Mouse (Mus musculus): ENCODE results near the gene Diexf. TPM values are rescaled to one million over a fixed set of nuclear protein-coding genes. Genes with fewer than 3 reads are reported as not detected.
A peak's percentile ranks its signal among the peaks of the same experiment; 100 is the strongest.

Gene Diexf
- polyA plus RNA-seq, 2 experiments = 2.7 to 8.5 TPM

DNA sequence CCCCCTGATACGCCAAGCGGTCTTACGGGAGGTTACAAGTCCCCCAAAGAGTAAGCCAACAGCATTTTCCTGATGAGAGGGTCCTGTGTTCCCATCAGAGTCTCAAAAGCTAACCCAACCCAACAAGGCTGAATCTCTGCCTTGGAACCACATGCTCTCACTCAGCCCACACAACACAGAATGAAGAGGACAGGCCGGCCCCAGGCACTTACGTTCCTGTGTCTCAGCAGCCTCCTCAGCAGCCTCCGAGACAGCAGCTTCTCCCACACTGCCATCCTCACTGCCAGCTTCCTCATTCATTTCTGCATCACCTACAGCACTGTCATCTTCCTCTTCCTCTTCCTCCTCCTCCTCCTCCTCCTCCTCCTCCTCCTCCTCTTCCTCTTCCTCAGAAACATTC lies 2.0 kb downstream of the Diexf start:
- Histone ChIP-seq H3K4me1 (replicated peaks; ENCODE audit: control insufficient read depth in 2 of 2, insufficient read depth in 2 of 2, low read length in 1 of 2) (peaks cover 9 to 11% of the 10 kb centered on the region in 2 experiments; a peak in 3 of 4 replicates), H3K27me3 (ENCODE audit: control insufficient read depth, insufficient read depth, low read length) (no peaks in the 10 kb centered on the region)

GRCm38 (mm10) chr1:193125835-193126234 lies 4.2 kb downstream of the Diexf start:
- 65% methylated on average over 4 of the region's 4 CpGs for whole genome bisulfite sequencing (ENCODE audit: insufficient replicate concordance)
- Histone ChIP-seq H3K4me2 (ENCODE audit: low read depth) (no peak overlapping the region), H3K36me3 (replicated peaks; ENCODE audit: control insufficient read depth, insufficient read depth, low read depth) (peaks cover 40% of the 10 kb centered on the region), H3K4me3 (ENCODE audit: insufficient read depth in 1 of 2, low read depth in 2 of 2, low read length in 2 of 2) (no peak overlapping the region), H3K9me3 (ENCODE audit: control insufficient read depth, low read length) (no peaks in the 10 kb centered on the region), H3K27ac (no peak overlapping the region), H3K9ac (replicated peaks) (no peak overlapping the region), H3K27me3 (ENCODE audit: control insufficient read depth, insufficient read depth, low read length) (no peaks in the 10 kb centered on the region), H3K4me1 (replicated peaks; ENCODE audit: control insufficient read depth in 2 of 2, insufficient read depth in 2 of 2, low read length in 1 of 2) (peaks cover 8 to 11% of the 10 kb centered on the region in 2 experiments; a peak in 3 of 4 replicates)
- DNase-seq (ENCODE audit: low read depth in 3 of 3, low spot score in 3 of 3) = peak in 2 of 3 experiments; percentile 17 to 31
- TF ChIP-seq EP300 (IDR thresholded peaks at IDR 0.05; ENCODE audit: low read depth) (no peak), CTCF (IDR thresholded peaks at IDR 0.05; ENCODE audit: low read depth) (no peak)
- ATAC-seq (ENCODE audit: insufficient read depth) = no peak

More for the DNA sequence above, 2.0 kb downstream of the Diexf start:
- DNase-seq (ENCODE audit: low read depth in 3 of 3, low spot score in 3 of 3) = no peak
- Histone ChIP-seq H3K9ac (replicated peaks) (no peak overlapping the region), H3K4me2 (ENCODE audit: low read depth) (no peak overlapping the region), H3K27ac (no peak overlapping the region), H3K4me3 (ENCODE audit: insufficient read depth in 1 of 2, low read depth in 2 of 2, low read length in 2 of 2) (no peak overlapping the region), H3K36me3 (replicated peaks; ENCODE audit: control insufficient read depth, insufficient read depth, low read depth) (peaks cover 19% of the 10 kb centered on the region; the same call in 1 of the 2 replicates), H3K9me3 (ENCODE audit: control insufficient read depth, low read length) (no peaks in the 10 kb centered on the region)
- no peak for TF ChIP-seq EP300 (IDR thresholded peaks at IDR 0.05; ENCODE audit: low read depth)
- no peak for TF ChIP-seq CTCF (IDR thresholded peaks at IDR 0.05; ENCODE audit: low read depth)
- ATAC-seq (ENCODE audit: insufficient read depth) = no peak
- 80% methylated on average over 6 of the region's 6 CpGs for WGBS (ENCODE audit: insufficient replicate concordance)

GRCm38 (mm10) chr1:193123290-193123689 lies 6.8 kb downstream of the Diexf start:
- no peak overlapping the region for H3K9ac ChIP-seq (replicated peaks)
- H3K27ac ChIP-seq = no peak overlapping the region
- H3K27me3 ChIP-seq (ENCODE audit: control insufficient read depth, insufficient read depth, low read length) = no peaks in the 10 kb centered on the region
- H3K4me1 ChIP-seq (replicated peaks; ENCODE audit: control insufficient read depth in 2 of 2, insufficient read depth in 2 of 2, low read length in 1 of 2) = no peaks in the 10 kb centered on the region
- H3K36me3 ChIP-seq (replicated peaks; ENCODE audit: control insufficient read depth, insufficient read depth, low read depth) = peaks cover 61% of the 10 kb centered on the region
- 81% methylated on average over 6 of the region's 6 CpGs for WGBS (ENCODE audit: insufficient replicate concordance)
- TF ChIP-seq EP300 (IDR thresholded peaks at IDR 0.05; ENCODE audit: low read depth) = no peak
- TF ChIP-seq CTCF (IDR thresholded peaks at IDR 0.05; ENCODE audit: low read depth) = no peak
- H3K9me3 ChIP-seq (ENCODE audit: control insufficient read depth, low read length) = no peaks in the 10 kb centered on the region
- no peak overlapping the region for H3K4me3 ChIP-seq (ENCODE audit: insufficient read depth in 1 of 2, low read depth in 2 of 2, low read length in 2 of 2)
- no peak overlapping the region for H3K4me2 ChIP-seq (ENCODE audit: low read depth)
- ATAC-seq (ENCODE audit: insufficient read depth) = no peak
- DNase-seq (ENCODE audit: low read depth in 3 of 3, low spot score in 3 of 3) = no peak

DNA sequence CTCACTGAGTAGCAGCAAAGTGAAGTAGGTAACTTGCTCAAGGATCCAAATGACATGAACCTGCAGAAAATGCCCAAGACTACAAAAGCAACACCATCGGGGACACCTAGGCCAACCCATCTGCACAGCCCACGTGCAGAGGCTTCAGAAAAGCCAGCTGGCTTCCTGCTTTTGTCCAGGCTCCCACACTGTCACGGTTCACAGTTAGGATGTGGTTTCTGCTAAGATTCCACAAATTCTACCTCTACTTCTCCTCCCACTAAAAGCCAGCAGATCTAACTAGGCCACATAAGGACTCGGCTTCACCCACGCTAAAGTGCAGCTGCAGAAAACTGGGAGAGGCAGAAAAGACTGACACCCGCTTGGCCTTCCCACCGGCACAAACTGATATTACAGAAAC lies 7.3 kb downstream of the Diexf start:
- Histone ChIP-seq H3K9ac (replicated peaks) (no peak overlapping the region), H3K36me3 (replicated peaks; ENCODE audit: control insufficient read depth, insufficient read depth, low read depth) (peaks cover 66% of the 10 kb centered on the region), H3K4me3 (ENCODE audit: insufficient read depth in 1 of 2, low read depth in 2 of 2, low read length in 2 of 2) (no peak overlapping the region), H3K4me2 (ENCODE audit: low read depth) (no peak overlapping the region), H3K4me1 (replicated peaks; ENCODE audit: control insufficient read depth in 2 of 2, insufficient read depth in 2 of 2, low read length in 1 of 2) (no peaks in the 10 kb centered on the region), H3K9me3 (ENCODE audit: control insufficient read depth, low read length) (no peaks in the 10 kb centered on the region), H3K27ac (no peak overlapping the region), H3K27me3 (ENCODE audit: control insufficient read depth, insufficient read depth, low read length) (no peaks in the 10 kb centered on the region)
- WGBS (ENCODE audit: insufficient replicate concordance) = 69% methylated on average over 7 of the region's 7 CpGs
- ATAC-seq (ENCODE audit: insufficient read depth) = no peak
- no peak for TF ChIP-seq CTCF (IDR thresholded peaks at IDR 0.05; ENCODE audit: low read depth)
- TF ChIP-seq EP300 (IDR thresholded peaks at IDR 0.05; ENCODE audit: low read depth) = no peak
- DNase-seq (ENCODE audit: low read depth in 3 of 3, low spot score in 3 of 3) = no peak

DNA sequence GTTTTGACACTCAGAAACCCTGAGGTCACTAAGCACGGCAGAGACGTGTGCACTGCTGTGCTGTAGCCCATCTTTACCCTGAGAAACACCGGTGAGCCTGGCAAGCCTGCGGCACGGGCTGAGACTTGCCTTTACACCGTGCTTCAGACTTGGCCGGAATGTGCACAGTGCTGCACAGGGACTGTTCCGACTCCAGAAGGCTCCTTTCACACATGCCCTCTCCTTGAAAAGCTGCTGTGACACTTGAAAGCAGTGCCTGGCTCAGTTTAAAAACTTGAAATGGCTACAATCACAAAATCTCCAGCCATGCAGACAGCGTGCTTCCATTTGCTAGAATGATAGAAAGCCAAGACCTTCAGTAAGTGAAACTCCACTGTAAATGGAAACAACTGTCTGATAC lies 18.0 kb downstream of the Diexf start:
- no peaks in the 10 kb centered on the region for H3K9me3 ChIP-seq (ENCODE audit: control insufficient read depth, low read length)
- H3K9ac ChIP-seq (replicated peaks) = no peak overlapping the region
- no peaks in the 10 kb centered on the region for H3K4me1 ChIP-seq (replicated peaks; ENCODE audit: control insufficient read depth in 2 of 2, insufficient read depth in 2 of 2, low read length in 1 of 2)
- no peak overlapping the region for H3K4me2 ChIP-seq (ENCODE audit: low read depth)
- peaks cover 71% of the 10 kb centered on the region for H3K36me3 ChIP-seq (replicated peaks; ENCODE audit: control insufficient read depth, insufficient read depth, low read depth)
- TF ChIP-seq EP300 (IDR thresholded peaks at IDR 0.05; ENCODE audit: low read depth) (no peak), CTCF (IDR thresholded peaks at IDR 0.05; ENCODE audit: low read depth) (no peak)
- H3K27ac ChIP-seq = no peak overlapping the region
- ATAC-seq (ENCODE audit: insufficient read depth) (no peak), DNase-seq (ENCODE audit: low read depth in 3 of 3, low spot score in 3 of 3) (no peak)
- no peaks in the 10 kb centered on the region for H3K27me3 ChIP-seq (ENCODE audit: control insufficient read depth, insufficient read depth, low read length)
- 89% methylated on average over 9 of the region's 9 CpGs for WGBS (ENCODE audit: insufficient replicate concordance)
- no peak overlapping the region for H3K4me3 ChIP-seq (ENCODE audit: insufficient read depth in 1 of 2, low read depth in 2 of 2, low read length in 2 of 2)

All from liver, embryonic 14.5 days (tissue).